Mouse (Mus musculus) layer of hippocampus, adult 2 months (tissue): Measurements from ENCODE around the gene Myl4. TPM values are rescaled to one million over a fixed set of nuclear protein-coding genes. Genes with fewer than 3 reads are reported as not detected.

ENCODE experiments used
- DNase-seq, 2 experiments: peaks; one replicate each; pipeline ENCODE4 v3.0.0; 2022; ENCODE audit warnings: low spot score in 2 of 2
- H3K27ac ChIP-seq: fragments of 200-600 bp; 2 replicates; pipeline ENCODE4 v1.8.1; 2022
- H3K4me3 ChIP-seq: fragments of 200-600 bp; 2 replicates; pipeline ENCODE4 v1.8.1; 2022; ENCODE audit warnings: mild to moderate bottlenecking
- CTCF ChIP-seq: fragments of 200-600 bp; conservative IDR thresholded peaks from 2 replicates; pipeline ENCODE4 v1.8.1; 2022; ENCODE audit warnings: antibody characterized with exemption, mild to moderate bottlenecking, moderate library complexity
- total RNA-seq, 2 experiments: library from RNA; stranded (reverse); gene quantifications; 2 replicates each; pipeline ENCODE4 v1.2.3; 2021

The Myl4 gene
- total RNA-seq, 2 experiments from 2014 or later, result 2.7 to 2.9 TPM

GRCm38 (mm10) chr11:104596365-104596764 is 45.9 kb downstream of the Myl4 start:
- TF ChIP-seq CTCF, result no peak
- H3K4me3 ChIP-seq, result no peak overlapping the region
- H3K27ac ChIP-seq, result no peak overlapping the region
- DNase-seq, result no peak

- TF ChIP-seq CTCF, result no peak
- H3K4me3 ChIP-seq, result no peak overlapping the region
- no peak for DNase-seq
- H3K27ac ChIP-seq, result no peak overlapping the region
Observed at GRCm38 (mm10) chr11:104599265-104599945, 48.9 kb downstream of the Myl4 start.

DNA sequence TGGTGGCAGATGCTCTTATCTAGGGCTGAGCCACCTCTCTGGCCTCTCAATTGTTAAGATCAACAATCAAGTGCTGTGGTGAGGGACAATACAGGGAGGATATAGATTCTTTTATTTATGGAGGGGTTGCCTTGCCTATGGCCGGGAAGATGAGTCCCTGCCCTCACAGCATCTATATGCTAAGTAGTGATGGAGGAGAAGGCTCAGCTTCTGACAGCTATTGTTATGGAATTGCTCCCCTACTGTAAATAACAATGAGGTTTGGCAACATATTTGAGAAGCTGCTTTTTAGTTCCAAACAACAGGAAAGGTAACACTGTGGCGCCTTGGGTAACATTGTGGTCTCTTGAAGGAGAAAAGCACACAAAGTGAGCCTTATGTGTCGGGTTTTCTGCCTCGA is 50.2 kb downstream of the Myl4 start:
- no peak for TF ChIP-seq CTCF
- DNase-seq, result no peak
- Histone ChIP-seq H3K4me3 (no peak overlapping the region), H3K27ac (no peak overlapping the region)

- Histone ChIP-seq H3K4me3 (no peak overlapping the region), H3K27ac (no peak overlapping the region)
- no peak for TF ChIP-seq CTCF
- no peak for DNase-seq
Observed at GRCm38 (mm10) chr11:104604192-104604591, 53.7 kb downstream of the Myl4 start.

DNA sequence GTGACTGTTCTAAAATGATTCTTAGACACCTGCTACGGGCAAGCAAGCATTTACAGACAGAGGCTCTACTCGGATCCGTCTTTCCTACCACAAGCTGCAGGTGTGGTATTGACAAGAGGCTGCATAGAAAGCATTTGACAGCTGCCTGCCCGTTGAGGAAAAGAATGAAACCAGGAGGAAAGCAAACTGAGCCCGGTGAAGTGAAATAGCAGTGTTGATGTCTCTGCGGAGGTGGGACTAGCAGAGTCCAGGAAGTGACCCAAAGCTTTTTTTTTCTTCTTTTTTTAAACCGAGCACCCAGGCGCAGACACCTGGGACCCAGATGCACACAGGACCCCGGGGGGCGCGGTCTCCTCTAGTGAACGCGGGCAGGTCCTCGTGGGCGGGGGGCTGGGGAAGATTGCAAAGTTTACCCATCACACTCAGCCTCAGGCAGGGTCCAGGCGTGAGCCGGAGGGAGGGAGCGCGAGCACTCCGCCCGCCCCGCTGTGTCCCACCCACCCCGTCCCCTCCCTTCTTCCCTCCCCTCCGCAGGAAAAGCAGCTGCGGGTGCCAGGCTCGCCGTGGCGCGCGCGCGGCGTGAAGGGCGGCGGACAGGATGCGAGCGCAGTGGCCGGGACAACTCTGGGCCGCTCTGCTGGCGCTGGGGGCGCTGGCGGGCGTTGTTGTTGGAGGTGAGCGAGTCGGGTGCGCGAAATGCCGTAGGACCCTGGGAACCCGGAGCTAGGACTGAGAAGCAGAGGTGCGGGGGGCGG is 57.2 kb downstream of the Myl4 start, which contains the start of gene Itgb3:
Itgb3 (plus strand) TSS at position 510 of the 755 bp plus-strand sequence.
- peak within 1 kb of the TSS; percentile 37; the same call in 1 of the 2 replicates for H3K27ac ChIP-seq
- peak within 1 kb of the TSS; percentile 57 for H3K4me3 ChIP-seq
- peak; percentile 65 for TF ChIP-seq CTCF
- peak; percentile 17 to 47 for DNase-seq

DNA sequence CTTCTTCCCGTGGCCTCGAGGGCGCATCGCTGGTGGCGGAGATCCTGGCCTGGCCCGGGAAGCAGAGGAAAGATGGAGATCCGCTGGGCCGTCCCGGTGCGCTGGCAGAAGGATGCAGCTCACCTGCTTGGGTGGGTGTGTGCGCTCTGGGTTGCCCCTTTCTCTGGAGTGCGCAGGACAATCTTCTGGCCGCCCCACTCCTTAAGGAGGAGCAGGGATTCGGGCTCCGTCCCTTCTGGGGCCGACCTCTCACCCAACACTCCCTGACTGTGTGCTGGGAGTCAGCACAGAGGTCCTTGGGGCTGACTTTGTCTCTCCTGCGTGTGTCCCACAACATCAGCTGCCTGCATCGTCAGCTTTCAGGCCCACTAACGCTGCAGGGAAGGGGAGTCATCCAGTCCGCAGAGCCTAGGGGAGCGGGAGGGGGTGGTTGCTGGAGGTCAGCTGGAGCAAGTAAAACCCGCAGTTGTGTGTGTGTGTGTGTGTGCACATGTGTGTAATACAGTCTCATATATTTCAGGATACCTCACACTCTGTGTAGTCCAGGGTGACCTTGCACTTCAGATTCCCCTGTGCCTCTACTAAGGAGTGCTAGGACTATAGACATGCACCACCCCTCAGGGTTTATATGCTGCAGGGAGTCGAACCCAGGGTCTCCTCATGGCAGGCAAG is 57.9 kb downstream of the Myl4 start:
- TF ChIP-seq CTCF, result no peak
- peak overlapping the region; percentile 57 for H3K4me3 ChIP-seq
- DNase-seq, result no peak
- H3K27ac ChIP-seq, result peak overlapping the region; percentile 37; the same call in 1 of the 2 replicates

- no peak for TF ChIP-seq CTCF
- H3K27ac ChIP-seq, result no peak overlapping the region
- H3K4me3 ChIP-seq, result no peak overlapping the region
- DNase-seq, result no peak
Observed at GRCm38 (mm10) chr11:104609033-104609684, 58.7 kb downstream of the Myl4 start.

DNA sequence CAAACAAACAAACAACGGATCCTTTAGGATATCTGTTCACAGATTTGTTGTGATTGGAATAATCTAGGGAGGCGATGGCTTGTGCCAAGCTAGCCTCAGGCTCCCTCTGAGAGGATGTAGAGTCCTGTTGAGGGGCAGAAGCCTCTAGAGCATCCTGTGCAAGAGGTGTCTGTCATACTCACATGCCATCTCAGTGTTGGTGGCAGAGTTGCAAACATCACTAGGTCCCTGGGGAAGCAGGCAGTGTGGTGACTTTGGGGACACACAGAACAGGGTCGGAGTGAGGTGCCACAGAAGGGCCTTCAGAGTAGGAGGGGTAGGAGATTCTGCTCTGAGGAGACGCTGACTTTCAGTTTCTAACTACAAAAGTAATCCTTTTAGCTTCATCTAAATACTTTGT is 59.3 kb downstream of the Myl4 start:
- no peak overlapping the region for H3K4me3 ChIP-seq
- no peak for DNase-seq
- no peak overlapping the region for H3K27ac ChIP-seq
- TF ChIP-seq CTCF, result no peak

DNA sequence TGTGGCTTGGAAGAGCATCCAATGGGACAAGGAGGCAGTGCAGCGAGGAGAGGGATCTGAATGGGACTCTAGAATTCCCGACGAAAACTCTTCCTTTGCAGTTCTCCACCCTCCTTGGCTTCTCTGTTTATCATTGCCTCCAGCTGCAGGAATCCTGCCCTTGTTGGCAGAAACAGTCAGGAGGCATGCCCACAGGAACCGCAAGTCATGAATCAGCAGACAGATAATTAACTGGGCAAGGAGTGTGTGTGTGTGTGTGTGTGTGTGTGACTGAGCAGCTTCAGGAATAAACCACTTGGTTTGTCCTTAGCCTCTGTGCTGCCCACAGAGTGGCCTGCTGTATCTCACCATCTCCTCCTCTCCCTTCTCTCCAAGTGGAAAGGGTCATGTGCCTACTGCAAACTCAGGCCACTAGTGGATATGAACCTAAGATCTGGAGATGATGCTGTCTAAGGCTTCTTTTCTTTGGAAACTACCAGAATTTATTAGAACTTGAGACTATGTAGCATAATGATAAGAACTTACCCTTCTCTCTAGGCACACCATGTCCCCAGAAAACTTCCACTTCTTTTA is 61.2 kb downstream of the Myl4 start:
- no peak overlapping the region for H3K27ac ChIP-seq
- TF ChIP-seq CTCF, result no peak
- DNase-seq, result no peak
- H3K4me3 ChIP-seq, result no peak overlapping the region

- no peak overlapping the region for H3K4me3 ChIP-seq
- no peak for TF ChIP-seq CTCF
- DNase-seq, result no peak
- no peak overlapping the region for H3K27ac ChIP-seq
Observed at GRCm38 (mm10) chr11:104613551-104613950, 63.1 kb downstream of the Myl4 start.

- no peak for DNase-seq
Observed at GRCm38 (mm10) chr11:104614130-104614529, 63.7 kb downstream of the Myl4 start.

GRCm38 (mm10) chr11:104616182-104616581 is 65.7 kb downstream of the Myl4 start:
- Histone ChIP-seq H3K27ac (no peak overlapping the region), H3K4me3 (no peak overlapping the region)
- no peak for TF ChIP-seq CTCF
- no peak for DNase-seq

More at GRCm38 (mm10) chr11:104614130-104614529, 63.7 kb downstream of the Myl4 start:
- TF ChIP-seq CTCF, result no peak
- Histone ChIP-seq H3K27ac (no peak overlapping the region), H3K4me3 (no peak overlapping the region)

DNA sequence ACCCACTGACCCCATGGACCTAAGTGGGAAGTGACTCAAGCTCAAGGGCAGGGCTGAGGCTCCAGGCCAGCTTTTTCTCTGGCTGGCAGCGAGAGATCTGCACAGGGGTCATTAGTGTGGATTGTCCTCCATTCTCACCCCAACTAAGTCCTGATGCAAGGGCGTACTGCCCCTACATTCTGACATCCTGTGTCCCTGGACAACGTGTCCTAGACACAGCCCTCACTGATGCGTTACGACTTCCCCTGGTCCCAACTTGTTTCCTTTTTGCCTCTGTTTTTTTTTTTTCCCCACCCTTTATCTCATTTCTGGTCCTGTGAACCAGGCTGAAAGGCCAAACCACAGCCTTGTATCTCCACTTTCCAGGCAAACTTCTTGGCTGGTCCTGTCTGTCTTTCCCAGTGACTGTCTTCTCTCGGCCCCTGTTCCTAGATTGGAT is 68.2 kb downstream of the Myl4 start:
- Histone ChIP-seq H3K27ac (no peak overlapping the region), H3K4me3 (no peak overlapping the region)
- DNase-seq, result no peak
- TF ChIP-seq CTCF, result no peak
